Mouse (Mus musculus): ENCODE data around the gene Gm20671. TPM values are rescaled to one million over a fixed set of nuclear protein-coding genes. Genes with fewer than 3 reads are reported as not detected.
A peak's percentile ranks its signal among the peaks of the same experiment; 100 is the strongest.
"Not testable (repeated sequence)": the region's sequence is repeated elsewhere in the genome, so short reads cannot be mapped to it uniquely, and the experiment has no call there.

The Gm20671 gene
- polyA plus RNA-seq, 1 experiment from 2014 or later, result not detected

DNA sequence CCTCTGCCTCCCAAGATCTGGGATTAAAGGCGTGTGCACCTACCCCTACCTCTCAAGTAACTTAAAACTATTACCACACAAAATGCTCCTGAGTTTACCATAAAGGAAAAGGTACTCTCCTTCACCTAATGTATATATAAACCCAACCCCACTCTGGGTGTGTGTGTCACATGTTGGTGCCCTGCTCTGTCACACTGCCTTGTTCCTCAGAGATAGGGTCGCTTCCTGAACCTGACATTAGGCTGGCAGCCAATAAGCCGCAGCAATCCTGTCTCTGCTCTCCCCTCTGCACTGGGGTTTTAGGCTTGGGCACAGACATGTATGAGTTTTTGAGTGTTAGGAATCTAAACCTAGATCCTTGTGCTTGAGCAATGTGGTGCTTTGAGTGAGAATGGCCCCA lies 48.7 kb downstream of the Gm20671 start:
- Histone ChIP-seq H3K4me3 (no peak overlapping the region), H3K4me1 (no peaks in the 10 kb centered on the region), H3K27ac (no peak overlapping the region), H3K36me3 (replicated peaks) (peaks cover 30% of the 10 kb centered on the region), H3K27me3 (ENCODE audit: poor library complexity, severe bottlenecking) (no peaks in the 10 kb centered on the region), H3K9me3 (no peaks in the 10 kb centered on the region)
- WGBS, result 95% methylated on average over 3 of the region's 3 CpGs
- DNase-seq (ENCODE audit: extremely low spot score, low spot score), result no peak

DNA sequence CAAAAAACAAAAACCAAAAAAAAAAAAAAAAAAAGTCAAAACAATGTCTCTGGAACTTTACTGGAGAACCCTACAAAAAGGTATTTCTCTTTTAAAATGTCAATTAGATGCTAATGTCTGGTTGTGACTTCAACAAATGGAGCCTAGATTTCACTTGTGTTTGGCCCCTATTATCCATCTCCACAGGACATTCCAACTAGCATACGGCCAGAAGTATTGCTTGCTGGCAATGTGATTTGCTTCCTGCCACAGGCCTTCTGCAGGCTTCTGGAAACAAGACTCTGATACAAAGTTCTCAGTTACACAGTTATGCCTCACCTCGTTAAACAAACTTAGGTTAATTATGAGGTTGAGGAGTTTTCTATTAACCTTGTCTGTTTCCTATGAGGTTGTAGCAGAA lies 54.5 kb downstream of the Gm20671 start:
- 81% methylated on average over 2 of the region's 2 CpGs for whole genome bisulfite sequencing
- H3K4me3 ChIP-seq, result no peak overlapping the region
- no peak overlapping the region for H3K27ac ChIP-seq
- H3K27me3 ChIP-seq (ENCODE audit: poor library complexity, severe bottlenecking), result no peaks in the 10 kb centered on the region
- no peaks in the 10 kb centered on the region for H3K4me1 ChIP-seq
- H3K36me3 ChIP-seq (replicated peaks), result peaks cover 43% of the 10 kb centered on the region
- H3K9me3 ChIP-seq, result no peaks in the 10 kb centered on the region
- DNase-seq (ENCODE audit: extremely low spot score, low spot score), result no peak

DNA sequence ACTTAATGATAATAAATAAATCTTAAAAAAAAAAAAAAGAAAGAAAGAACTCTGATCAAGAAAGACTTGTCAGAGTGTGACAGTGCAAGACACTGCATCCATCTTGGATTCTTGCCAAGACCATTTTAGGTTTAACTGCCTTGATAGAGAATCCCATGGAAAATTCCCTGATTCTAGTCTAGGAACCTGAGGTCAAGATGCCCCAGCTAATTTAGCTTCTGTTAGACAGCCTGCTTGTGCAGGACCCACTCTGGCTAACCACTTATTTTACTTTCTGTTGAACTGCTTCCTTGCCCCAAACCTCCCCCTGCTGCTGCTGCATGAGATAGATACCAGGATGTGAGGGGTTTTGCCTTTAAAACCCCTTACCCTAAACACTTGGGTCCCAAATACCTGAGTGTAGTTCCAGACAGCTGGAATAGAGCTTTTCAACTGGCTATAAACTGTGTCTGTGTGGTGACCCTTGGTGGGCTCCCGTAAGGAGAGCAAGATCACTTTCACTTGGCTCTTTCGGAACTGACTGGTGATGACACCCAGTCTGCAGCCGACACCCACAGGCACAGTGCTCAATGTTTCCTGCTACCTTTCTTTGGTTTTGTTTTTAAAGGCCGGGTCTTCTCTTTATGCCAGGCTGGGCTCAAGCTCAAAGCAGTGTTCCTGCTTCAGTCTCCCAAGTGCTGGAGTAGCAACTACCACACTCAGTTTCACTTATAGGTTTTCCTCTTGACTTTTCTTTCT lies 59.1 kb downstream of the Gm20671 start:
- DNase-seq (ENCODE audit: extremely low spot score, low spot score), result no peak
- no peaks in the 10 kb centered on the region for H3K9me3 ChIP-seq
- no peak overlapping the region for H3K27ac ChIP-seq
- H3K4me1 ChIP-seq, result no peaks in the 10 kb centered on the region
- H3K36me3 ChIP-seq (replicated peaks), result peaks cover 46% of the 10 kb centered on the region
- no peaks in the 10 kb centered on the region for H3K27me3 ChIP-seq (ENCODE audit: poor library complexity, severe bottlenecking)
- H3K4me3 ChIP-seq, result no peak overlapping the region
- WGBS, result 93% methylated on average over 4 of the region's 4 CpGs

DNA sequence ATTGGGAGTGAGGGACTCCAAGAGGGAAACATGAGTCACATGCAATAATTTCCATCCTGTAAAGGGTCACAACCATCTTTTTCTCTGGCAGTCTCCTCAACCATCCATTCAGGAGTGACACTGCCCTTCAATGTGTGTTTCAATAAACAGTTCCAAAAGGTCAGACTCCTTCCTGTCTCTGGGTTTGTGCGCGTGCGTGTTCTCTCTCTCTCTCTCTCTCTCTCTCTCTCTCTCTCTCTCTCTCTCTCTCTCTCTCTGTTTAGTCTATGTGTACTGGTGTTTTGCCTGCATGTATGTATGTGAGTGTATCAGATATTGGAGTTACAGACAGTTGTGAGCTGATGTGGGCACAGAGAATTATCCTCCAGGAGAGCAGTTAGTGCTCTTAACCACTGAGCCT lies 59.9 kb downstream of the Gm20671 start:
- no peak overlapping the region for H3K4me3 ChIP-seq
- H3K4me1 ChIP-seq, result no peaks in the 10 kb centered on the region
- peaks cover 49% of the 10 kb centered on the region for H3K36me3 ChIP-seq (replicated peaks)
- no peak overlapping the region for H3K27ac ChIP-seq
- DNase-seq (ENCODE audit: extremely low spot score, low spot score), result no peak
- WGBS, result 93% methylated on average over 3 of the region's 3 CpGs
- no peaks in the 10 kb centered on the region for H3K9me3 ChIP-seq
- no peaks in the 10 kb centered on the region for H3K27me3 ChIP-seq (ENCODE audit: poor library complexity, severe bottlenecking)

DNA sequence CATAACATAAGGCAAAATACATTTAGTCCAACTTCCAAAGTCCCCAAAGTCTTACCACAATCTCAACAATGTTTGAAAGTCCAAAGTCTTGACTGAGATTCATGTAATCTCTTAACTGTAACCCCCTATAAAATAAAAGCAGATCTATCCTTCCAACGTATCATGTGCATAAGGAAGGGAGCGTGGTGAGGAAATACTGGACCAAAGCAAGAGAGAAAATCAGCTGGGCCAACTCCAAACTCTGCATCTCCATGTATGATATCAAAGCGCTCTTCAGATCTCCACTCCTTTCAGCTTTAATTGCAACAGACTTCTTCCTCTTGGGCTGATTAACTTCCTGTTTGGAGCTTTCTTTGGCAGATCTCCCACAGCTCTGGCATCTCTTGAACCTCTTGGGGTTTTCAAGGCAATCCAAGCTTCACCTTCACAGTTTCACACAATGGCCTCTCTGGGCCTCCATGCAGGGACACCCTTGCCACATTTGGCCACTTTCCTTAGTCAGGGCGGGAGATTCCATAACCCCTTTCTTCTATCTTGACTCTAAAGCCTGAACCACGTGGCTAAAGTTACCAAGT lies 65.3 kb downstream of the Gm20671 start:
- no peak overlapping the region for H3K4me3 ChIP-seq
- peaks cover 55% of the 10 kb centered on the region for H3K36me3 ChIP-seq (replicated peaks)
- WGBS, result 95% methylated on average over 5 of the region's 5 CpGs
- H3K27ac ChIP-seq, result no peak overlapping the region
- H3K9me3 ChIP-seq, result no peaks in the 10 kb centered on the region
- H3K4me1 ChIP-seq, result no peaks in the 10 kb centered on the region
- H3K27me3 ChIP-seq (ENCODE audit: poor library complexity, severe bottlenecking), result no peaks in the 10 kb centered on the region
- DNase-seq (ENCODE audit: extremely low spot score, low spot score), result no peak

DNA sequence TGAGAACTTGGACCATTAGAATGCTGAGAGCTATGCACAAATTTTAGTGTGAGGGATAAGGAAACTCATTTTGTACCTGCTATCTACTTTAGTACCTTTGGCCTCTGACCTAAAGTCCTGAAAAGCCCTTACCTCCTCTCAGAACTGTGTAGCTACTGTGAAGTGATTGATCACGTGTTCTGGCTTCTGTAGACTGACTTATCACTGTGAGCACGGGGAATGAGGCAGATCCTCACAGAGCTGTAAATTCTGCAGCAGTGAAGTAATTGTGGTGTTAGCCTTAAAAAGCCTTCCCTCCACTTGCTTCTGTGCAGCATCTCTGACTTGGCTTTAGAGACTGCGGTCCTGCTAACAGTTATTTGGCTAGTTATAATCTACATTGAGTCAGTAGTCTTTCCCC lies 66.1 kb downstream of the Gm20671 start:
- H3K9me3 ChIP-seq, result no peaks in the 10 kb centered on the region
- H3K4me1 ChIP-seq, result no peaks in the 10 kb centered on the region
- DNase-seq (ENCODE audit: extremely low spot score, low spot score), result no peak
- no peak overlapping the region for H3K4me3 ChIP-seq
- 90% methylated on average over 3 of the region's 3 CpGs for WGBS
- peaks cover 56% of the 10 kb centered on the region for H3K36me3 ChIP-seq (replicated peaks)
- H3K27me3 ChIP-seq (ENCODE audit: poor library complexity, severe bottlenecking), result no peaks in the 10 kb centered on the region
- no peak overlapping the region for H3K27ac ChIP-seq

DNA sequence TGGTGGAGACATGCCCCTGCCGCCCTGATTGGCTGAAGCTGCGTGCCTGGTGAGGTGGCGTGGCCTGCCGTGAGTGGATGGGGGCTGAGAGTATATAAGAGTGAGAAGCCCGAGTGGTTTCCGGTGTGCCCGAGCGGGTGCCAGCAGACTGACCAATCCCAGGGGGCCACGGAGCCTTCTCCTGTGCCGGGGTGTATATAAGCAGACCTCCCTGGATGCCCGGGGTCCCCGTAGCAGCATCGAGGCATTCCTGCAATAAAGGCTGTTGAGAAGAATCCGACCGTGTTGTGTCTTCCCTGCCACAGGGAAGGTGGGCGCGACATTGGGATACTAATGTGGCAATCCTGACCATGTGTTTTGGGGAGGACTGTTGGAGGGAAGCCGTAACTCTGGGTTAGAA lies 66.6 kb downstream of the Gm20671 start:
- not testable (repeated sequence) for H3K4me1 ChIP-seq; H3K27me3 ChIP-seq (ENCODE audit: poor library complexity, severe bottlenecking); H3K27ac ChIP-seq; DNase-seq (ENCODE audit: extremely low spot score, low spot score); H3K4me3 ChIP-seq; H3K9me3 ChIP-seq
- peaks cover 56% of the 10 kb centered on the region for H3K36me3 ChIP-seq (replicated peaks)
- WGBS, result 92% methylated on average over 18 of the region's 18 CpGs

DNA sequence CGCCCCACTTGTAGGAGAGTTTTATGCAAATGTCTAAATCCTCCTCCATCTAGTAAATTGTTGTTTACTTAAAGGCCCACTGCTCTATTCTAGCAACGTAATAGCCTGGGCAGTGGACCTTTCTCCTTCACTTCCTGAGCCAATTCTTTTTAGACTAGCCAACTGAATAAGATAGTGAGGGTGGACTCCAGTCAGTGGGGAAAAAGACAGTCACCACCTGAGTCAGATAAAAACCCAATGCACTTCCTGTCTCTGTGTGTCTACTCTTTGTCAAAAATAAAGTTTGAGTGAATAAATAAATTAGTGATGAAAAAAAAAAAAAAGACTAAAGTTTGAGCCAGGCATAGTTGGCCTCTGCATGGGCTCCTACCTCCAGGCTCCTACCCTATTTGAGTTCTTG lies 67.2 kb downstream of the Gm20671 start:
- H3K36me3 ChIP-seq (replicated peaks), result peaks cover 54% of the 10 kb centered on the region
- no peaks in the 10 kb centered on the region for H3K9me3 ChIP-seq
- no peak for DNase-seq (ENCODE audit: extremely low spot score, low spot score)
- H3K4me1 ChIP-seq, result no peaks in the 10 kb centered on the region
- no peak overlapping the region for H3K4me3 ChIP-seq
- no peak overlapping the region for H3K27ac ChIP-seq
- 87% methylated on average over 2 of the region's 2 CpGs for WGBS
- H3K27me3 ChIP-seq (ENCODE audit: poor library complexity, severe bottlenecking), result no peaks in the 10 kb centered on the region

DNA sequence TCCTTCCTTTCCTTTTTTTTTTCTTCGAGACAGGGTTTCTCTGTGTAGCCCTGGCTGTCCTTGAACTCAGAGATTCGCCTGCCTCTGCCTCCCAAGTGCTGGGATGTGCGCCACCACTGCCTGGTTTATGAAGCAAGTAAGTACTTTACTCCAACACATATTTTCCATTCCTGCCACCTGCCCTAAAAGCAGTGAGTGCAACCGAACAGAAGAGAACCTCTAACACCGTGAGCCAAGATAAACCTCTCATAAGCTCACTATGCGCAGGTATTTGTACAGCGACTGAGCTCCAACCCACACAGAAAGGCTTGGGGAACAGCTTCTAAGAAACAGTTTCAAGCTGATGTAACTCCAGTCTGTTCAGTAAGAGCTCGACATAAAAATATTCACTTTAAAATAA lies 70.8 kb downstream of the Gm20671 start:
- 92% methylated on average over 8 of the region's 8 CpGs for WGBS
- Histone ChIP-seq H3K27ac (no peak overlapping the region), H3K9me3 (no peaks in the 10 kb centered on the region), H3K27me3 (ENCODE audit: poor library complexity, severe bottlenecking) (no peaks in the 10 kb centered on the region), H3K4me3 (no peak overlapping the region), H3K36me3 (replicated peaks) (peaks cover 19% of the 10 kb centered on the region), H3K4me1 (peaks cover 7% of the 10 kb centered on the region)
- no peak for DNase-seq (ENCODE audit: extremely low spot score, low spot score)

DNA sequence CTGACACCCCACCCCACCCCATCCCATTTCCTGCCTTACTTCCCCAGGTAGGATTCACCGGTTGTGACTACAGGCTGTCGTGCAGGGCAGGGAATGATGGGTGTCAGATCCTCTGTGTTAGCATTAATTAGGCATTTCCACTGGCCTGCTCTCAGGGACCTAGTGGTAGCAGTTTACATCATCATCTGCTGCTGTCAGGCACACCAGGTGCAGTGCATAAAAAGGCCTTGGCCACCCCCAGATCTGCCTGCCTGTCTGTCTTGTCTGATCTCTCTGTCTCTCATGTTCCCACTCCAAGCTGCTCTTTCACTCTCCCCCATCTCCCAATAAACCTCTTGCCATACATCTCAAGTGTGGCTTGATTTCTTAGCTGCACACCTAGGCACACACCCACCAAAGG lies 75.2 kb downstream of the Gm20671 start:
- DNase-seq (ENCODE audit: extremely low spot score, low spot score), result no peak
- Histone ChIP-seq H3K4me1 (peaks cover 14% of the 10 kb centered on the region), H3K27me3 (ENCODE audit: poor library complexity, severe bottlenecking) (no peaks in the 10 kb centered on the region), H3K4me3 (no peak overlapping the region), H3K27ac (no peak overlapping the region), H3K9me3 (no peaks in the 10 kb centered on the region), H3K36me3 (replicated peaks) (peaks cover 1% of the 10 kb centered on the region; the same call in 1 of the 2 replicates)
- WGBS, result 58% methylated on average over 2 of the region's 2 CpGs

DNA sequence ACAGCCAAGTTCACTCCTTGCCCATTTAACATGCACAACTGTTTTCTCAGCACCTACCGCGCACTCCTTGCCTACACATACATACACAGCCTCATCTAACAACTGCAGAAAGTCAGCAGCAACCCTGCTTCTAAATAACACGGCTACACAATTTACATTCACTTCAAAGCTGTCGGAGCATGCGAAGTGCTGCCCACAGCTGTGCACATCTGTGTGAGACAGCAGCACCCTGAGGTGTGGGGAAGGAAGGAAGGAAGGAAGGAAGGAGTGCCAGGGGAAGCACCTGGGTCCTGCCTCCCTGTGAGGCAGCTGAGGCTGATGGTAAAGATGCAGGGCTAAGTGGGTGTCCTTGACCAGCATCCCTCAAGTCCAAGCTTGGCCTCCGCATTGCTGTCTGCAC lies 78.0 kb downstream of the Gm20671 start:
- Histone ChIP-seq H3K4me1 (peaks cover 27% of the 10 kb centered on the region), H3K36me3 (replicated peaks) (no peaks in the 10 kb centered on the region), H3K4me3 (no peak overlapping the region), H3K27ac (no peak overlapping the region), H3K27me3 (ENCODE audit: poor library complexity, severe bottlenecking) (no peaks in the 10 kb centered on the region), H3K9me3 (no peaks in the 10 kb centered on the region)
- no peak for DNase-seq (ENCODE audit: extremely low spot score, low spot score)
- 98% methylated on average over 6 of the region's 6 CpGs for WGBS

DNA sequence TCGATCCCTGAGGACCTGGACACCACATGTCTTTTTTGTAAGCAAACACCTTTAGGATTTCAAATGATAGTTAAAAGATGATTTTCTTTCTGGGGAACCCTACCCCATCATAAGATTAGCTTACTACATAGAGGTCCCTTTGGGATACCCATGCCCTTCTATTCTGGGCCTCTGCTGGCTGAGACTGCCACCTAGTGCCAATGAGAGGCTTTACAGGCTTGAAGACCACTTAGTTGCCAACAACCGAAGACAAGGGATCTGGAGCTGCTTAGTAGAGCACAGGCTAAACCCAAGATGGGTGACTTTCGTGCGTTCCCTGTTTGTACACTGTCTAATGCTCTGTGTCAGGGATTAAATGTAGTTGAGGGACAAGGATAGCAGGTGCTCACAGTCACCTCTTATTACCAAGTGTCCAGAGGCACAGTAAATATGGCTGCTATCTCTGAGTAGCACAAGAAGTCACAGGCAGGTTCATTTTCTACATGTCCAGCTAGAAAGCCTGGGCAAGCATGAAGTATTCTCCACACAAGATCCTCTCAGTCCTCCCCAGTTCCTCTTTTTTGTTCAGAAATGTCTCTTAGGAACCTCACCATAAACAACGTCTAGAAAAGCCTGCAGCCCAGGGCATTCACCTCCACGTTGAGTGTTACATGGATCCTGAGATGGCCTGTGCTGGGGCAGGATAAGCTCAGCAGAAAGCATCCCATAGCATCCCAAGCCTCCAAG lies 79.1 kb downstream of the Gm20671 start:
- peak; percentile 21 for DNase-seq (ENCODE audit: extremely low spot score, low spot score)
- 66% methylated on average over 6 of the region's 6 CpGs for WGBS
- H3K4me3 ChIP-seq, result no peak overlapping the region

More for the DNA sequence above, 79.1 kb downstream of the Gm20671 start:
- H3K27me3 ChIP-seq (ENCODE audit: poor library complexity, severe bottlenecking), result no peaks in the 10 kb centered on the region
- H3K4me1 ChIP-seq, result peaks cover 27% of the 10 kb centered on the region
- H3K27ac ChIP-seq, result no peak overlapping the region
- H3K9me3 ChIP-seq, result no peaks in the 10 kb centered on the region
- no peaks in the 10 kb centered on the region for H3K36me3 ChIP-seq (replicated peaks)

Data from forebrain, embryonic 10.5 days (tissue).